Mouse (Mus musculus): Measurements from ENCODE around the gene Gm13941. TPM values are rescaled to one million over a fixed set of nuclear protein-coding genes. Genes with fewer than 3 reads are reported as not detected.

Gm13941 gene
- not detected for polyA plus RNA-seq (2012; fragmentation: generic; extraction: Trizol)
- long read RNA-seq, experiment 1, result 0 reads
- long read RNA-seq, experiment 2, result 0 reads

- no peak for TF ChIP-seq CEBPB (IDR thresholded peaks at IDR 0.05; ENCODE audit: low read depth)
- no peak for TF ChIP-seq MYOG (IDR thresholded peaks at IDR 0.05; ENCODE audit: control insufficient read depth, extremely low read depth, insufficient read length)
- no peak for TF ChIP-seq FOSL1 (IDR thresholded peaks at IDR 0.05; ENCODE audit: insufficient read depth, low read length, poor library complexity, severe bottlenecking)
- no peak for TF ChIP-seq USF1 (IDR thresholded peaks at IDR 0.05; ENCODE audit: low read depth)
- TF ChIP-seq MYOD1 (IDR thresholded peaks at IDR 0.05; ENCODE audit: control insufficient read depth, insufficient read length, low read depth), result no peak
- TF ChIP-seq MAX (IDR thresholded peaks at IDR 0.05), result no peak
- no peak for TF ChIP-seq CTCF (IDR thresholded peaks at IDR 0.05; ENCODE audit: control insufficient read depth, insufficient read depth, insufficient read length)
- Histone ChIP-seq H3K79me2 (ENCODE audit: control insufficient read depth, insufficient read depth) (no peaks in the 10 kb centered on the region), H3ac (ENCODE audit: control insufficient read depth, insufficient read length, low read depth) (no peak within 1 kb of the TSS), H3K36me3 (ENCODE audit: control insufficient read depth, insufficient read depth) (no peaks in the 10 kb centered on the region), H3K79me3 (ENCODE audit: low read depth) (no peaks in the 10 kb centered on the region), H3K27me3 (ENCODE audit: control insufficient read depth, insufficient read depth, insufficient read length) (no peaks in the 10 kb centered on the region), H3K4me3 (ENCODE audit: insufficient read depth, poor library complexity, severe bottlenecking) (no peak within 1 kb of the TSS)
These were observed at the start of gene Gm13941 for GRCm38 (mm10) chr2:111105882-111106281. Gene Gm13941, minus strand, starts transcription at chr2:111105982.

- Histone ChIP-seq H3K79me2 (ENCODE audit: control insufficient read depth, insufficient read depth) (no peaks in the 10 kb centered on the region), H3K79me3 (ENCODE audit: low read depth) (no peaks in the 10 kb centered on the region), H3ac (ENCODE audit: control insufficient read depth, insufficient read length, low read depth) (no peak within 1 kb of the TSS), H3K36me3 (ENCODE audit: control insufficient read depth, insufficient read depth) (no peaks in the 10 kb centered on the region), H3K4me3 (ENCODE audit: insufficient read depth, poor library complexity, severe bottlenecking) (no peak within 1 kb of the TSS), H3K27me3 (ENCODE audit: control insufficient read depth, insufficient read depth, insufficient read length) (no peaks in the 10 kb centered on the region)
- TF ChIP-seq CEBPB (IDR thresholded peaks at IDR 0.05; ENCODE audit: low read depth) (no peak), MYOG (IDR thresholded peaks at IDR 0.05; ENCODE audit: control insufficient read depth, extremely low read depth, insufficient read length) (no peak), MYOD1 (IDR thresholded peaks at IDR 0.05; ENCODE audit: control insufficient read depth, insufficient read length, low read depth) (no peak), MAX (IDR thresholded peaks at IDR 0.05) (no peak), CTCF (IDR thresholded peaks at IDR 0.05; ENCODE audit: control insufficient read depth, insufficient read depth, insufficient read length) (no peak), FOSL1 (IDR thresholded peaks at IDR 0.05; ENCODE audit: insufficient read depth, low read length, poor library complexity, severe bottlenecking) (no peak), USF1 (IDR thresholded peaks at IDR 0.05; ENCODE audit: low read depth) (no peak)
These were observed 47.1 kb upstream of the Gm13941 start, which contains the start of gene Gm15130 for GRCm38 (mm10) chr2:111152836-111153235. Gene Gm15130, minus strand, starts transcription at chr2:111152936.

- Histone ChIP-seq H3K4me3 (ENCODE audit: insufficient read depth, poor library complexity, severe bottlenecking) (no peak overlapping the region), H3ac (ENCODE audit: control insufficient read depth, insufficient read length, low read depth) (no peak overlapping the region), H3K79me2 (ENCODE audit: control insufficient read depth, insufficient read depth) (no peaks in the 10 kb centered on the region), H3K79me3 (ENCODE audit: low read depth) (no peaks in the 10 kb centered on the region), H3K27me3 (ENCODE audit: control insufficient read depth, insufficient read depth, insufficient read length) (no peaks in the 10 kb centered on the region), H3K36me3 (ENCODE audit: control insufficient read depth, insufficient read depth) (no peaks in the 10 kb centered on the region)
- TF ChIP-seq MYOG (IDR thresholded peaks at IDR 0.05; ENCODE audit: control insufficient read depth, extremely low read depth, insufficient read length) (no peak), CEBPB (IDR thresholded peaks at IDR 0.05; ENCODE audit: low read depth) (no peak), MAX (IDR thresholded peaks at IDR 0.05) (no peak), FOSL1 (IDR thresholded peaks at IDR 0.05; ENCODE audit: insufficient read depth, low read length, poor library complexity, severe bottlenecking) (no peak), MYOD1 (IDR thresholded peaks at IDR 0.05; ENCODE audit: control insufficient read depth, insufficient read length, low read depth) (no peak), USF1 (IDR thresholded peaks at IDR 0.05; ENCODE audit: low read depth) (no peak), CTCF (IDR thresholded peaks at IDR 0.05; ENCODE audit: control insufficient read depth, insufficient read depth, insufficient read length) (no peak)
These were observed 30.0 kb upstream of the Gm13941 start for GRCm38 (mm10) chr2:111135739-111136138.

GRCm38 (mm10) chr2:111058586-111059261 is 47.1 kb downstream of the Gm13941 start:
- no peak overlapping the region for H3K4me3 ChIP-seq (ENCODE audit: insufficient read depth, poor library complexity, severe bottlenecking)
- H3K27me3 ChIP-seq (ENCODE audit: control insufficient read depth, insufficient read depth, insufficient read length), result no peaks in the 10 kb centered on the region
- no peak for TF ChIP-seq USF1 (IDR thresholded peaks at IDR 0.05; ENCODE audit: low read depth)
- TF ChIP-seq CTCF (IDR thresholded peaks at IDR 0.05; ENCODE audit: control insufficient read depth, insufficient read depth, insufficient read length), result no peak
- TF ChIP-seq MYOD1 (IDR thresholded peaks at IDR 0.05; ENCODE audit: control insufficient read depth, insufficient read length, low read depth), result no peak
- no peak for TF ChIP-seq CEBPB (IDR thresholded peaks at IDR 0.05; ENCODE audit: low read depth)
- no peak for TF ChIP-seq MAX (IDR thresholded peaks at IDR 0.05)
- TF ChIP-seq MYOG (IDR thresholded peaks at IDR 0.05; ENCODE audit: control insufficient read depth, extremely low read depth, insufficient read length), result no peak
- no peak for TF ChIP-seq FOSL1 (IDR thresholded peaks at IDR 0.05; ENCODE audit: insufficient read depth, low read length, poor library complexity, severe bottlenecking)

More at GRCm38 (mm10) chr2:111058586-111059261, 47.1 kb downstream of the Gm13941 start:
- Histone ChIP-seq H3K79me2 (ENCODE audit: control insufficient read depth, insufficient read depth) (no peaks in the 10 kb centered on the region), H3K36me3 (ENCODE audit: control insufficient read depth, insufficient read depth) (no peaks in the 10 kb centered on the region), H3K79me3 (ENCODE audit: low read depth) (no peaks in the 10 kb centered on the region), H3ac (ENCODE audit: control insufficient read depth, insufficient read length, low read depth) (no peak overlapping the region)

Other genes with a start within 250 kb of the Gm13941 start
- gene Ano3, start 155.1 kb downstream of the Gm13941 start, polyA plus RNA-seq (2012; fragmentation: generic; extraction: Trizol), result 0.04 TPM
- gene Gm15130, start 47.0 kb upstream of the Gm13941 start, polyA plus RNA-seq (2012; fragmentation: generic; extraction: Trizol), result not detected
- gene 4930430A15Rik, start 123.6 kb upstream of the Gm13941 start, polyA plus RNA-seq (2012; fragmentation: generic; extraction: Trizol), result not detected
- gene Olfr1275, start 129.3 kb upstream of the Gm13941 start, polyA plus RNA-seq (2012; fragmentation: generic; extraction: Trizol), result not detected
- not detected for gene Olfr1276, start 148.5 kb upstream of the Gm13941 start, polyA plus RNA-seq (2012; fragmentation: generic; extraction: Trizol)
- not detected for gene Olfr1277, start 168.1 kb upstream of the Gm13941 start, polyA plus RNA-seq (2012; fragmentation: generic; extraction: Trizol)
- not detected for gene Olfr1278, start 184.2 kb upstream of the Gm13941 start, polyA plus RNA-seq (2012; fragmentation: generic; extraction: Trizol)
- not detected for gene Olfr1279, start 194.7 kb upstream of the Gm13941 start, polyA plus RNA-seq (2012; fragmentation: generic; extraction: Trizol)
- not detected for gene Olfr1280, start 208.0 kb upstream of the Gm13941 start, polyA plus RNA-seq (2012; fragmentation: generic; extraction: Trizol)
- gene Olfr1281, start 220.5 kb upstream of the Gm13941 start, polyA plus RNA-seq (2012; fragmentation: generic; extraction: Trizol), result not detected
- not detected for gene Olfr1282, start 230.1 kb upstream of the Gm13941 start, polyA plus RNA-seq (2012; fragmentation: generic; extraction: Trizol)

All from C2C12 (cell line).